In the genomic region with DNA sequence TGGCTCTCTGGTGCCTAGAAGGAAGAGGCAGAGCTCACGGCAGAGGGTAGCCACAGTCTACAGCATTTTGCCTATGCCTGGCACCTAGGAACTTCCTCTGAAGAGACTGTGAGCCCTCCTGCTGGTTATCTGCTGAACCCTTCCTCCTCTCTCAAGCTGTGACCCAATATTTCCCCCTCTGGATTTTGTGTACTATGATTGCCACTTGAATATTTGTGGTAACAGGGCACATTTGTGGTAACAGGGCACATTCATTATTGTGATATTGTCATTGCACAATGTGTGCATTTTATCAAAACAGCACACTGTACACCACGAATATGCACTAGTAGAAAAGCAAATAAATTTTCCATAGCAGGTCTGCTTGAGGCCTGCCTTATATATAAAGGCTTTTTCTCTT, we compare ENCODE assay signal across 15 mouse cellular contexts.
DNase-seq lines count a peak whose midpoint lies in the region; ATAC-seq and TF ChIP-seq lines count a peak whose summit lies in the region.
"Had no signal": no experiment of that assay in that cellular context is flagged by ENCODE, and none has a peak within 500 bp of the region (broad histone marks: within the 10 kb centered on the region; RNA-seq: fewer than 3 reads in every experiment).

No protein-coding gene starts in this region.

- H3K9ac ChIP-seq in forebrain, embryonic 14.5 days (ENCODE audit: low read length) = no peak overlapping the region
- H3K9ac ChIP-seq in forebrain, embryonic 12.5 days = no peak overlapping the region
- no peak overlapping the region for H3K9ac ChIP-seq in kidney, embryonic 15.5 days
- no peak overlapping the region for H3K9ac ChIP-seq in hindbrain, embryonic 12.5 days
- H3K9ac ChIP-seq: midbrain, embryonic 15.5 days had no signal

- no peak overlapping the region for H3ac ChIP-seq in C2C12 (ENCODE audit: control insufficient read depth, insufficient read length, low read depth)

- 46% methylated on average over 2 of the region's 2 CpGs for WGBS in forebrain, embryonic 14.5 days
- 57% methylated on average over 2 of the region's 2 CpGs for WGBS in forebrain, embryonic 12.5 days
- 56% methylated on average over 2 of the region's 2 CpGs for WGBS in kidney, embryonic 15.5 days
- 44% methylated on average over 2 of the region's 2 CpGs for WGBS in hindbrain, embryonic 12.5 days

- no peak overlapping the region for H3K4me2 ChIP-seq in forebrain, embryonic 14.5 days (ENCODE audit: low read length)
- H3K4me2 ChIP-seq in forebrain, embryonic 12.5 days = no peak overlapping the region
- H3K4me2 ChIP-seq in kidney, embryonic 15.5 days = no peak overlapping the region
- H3K4me2 ChIP-seq in hindbrain, embryonic 12.5 days (replicated peaks) = no peak overlapping the region
- H3K4me2 ChIP-seq: midbrain, embryonic 15.5 days had no signal

- no peaks in the 10 kb centered on the region for H3K36me3 ChIP-seq in forebrain, embryonic 14.5 days (ENCODE audit: control insufficient read depth, insufficient read depth, low read length)
- no peaks in the 10 kb centered on the region for H3K36me3 ChIP-seq in forebrain, embryonic 12.5 days (replicated peaks)
- no peaks in the 10 kb centered on the region for H3K36me3 ChIP-seq in kidney, embryonic 15.5 days
- H3K36me3 ChIP-seq in C2C12 (ENCODE audit: control insufficient read depth, insufficient read depth) = no peaks in the 10 kb centered on the region
- H3K36me3 ChIP-seq in hindbrain, embryonic 12.5 days = no peaks in the 10 kb centered on the region
- H3K36me3 ChIP-seq: G1E; midbrain, embryonic 15.5 days had no signal

- no peak overlapping the region for H3K4me3 ChIP-seq in forebrain, embryonic 14.5 days (ENCODE audit: low read depth, low read length)
- no peak overlapping the region for H3K4me3 ChIP-seq in forebrain, embryonic 12.5 days (replicated peaks)
- H3K4me3 ChIP-seq in kidney, embryonic 15.5 days (replicated peaks) = no peak overlapping the region
- no peak overlapping the region for H3K4me3 ChIP-seq in C2C12 (ENCODE audit: insufficient read depth, poor library complexity, severe bottlenecking)
- H3K4me3 ChIP-seq in hindbrain, embryonic 12.5 days = no peak overlapping the region
- H3K4me3 ChIP-seq: midbrain, embryonic 15.5 days had no signal

- H3K79me3 ChIP-seq in C2C12 (ENCODE audit: low read depth) = no peaks in the 10 kb centered on the region

- no peaks in the 10 kb centered on the region for H3K9me3 ChIP-seq in forebrain, embryonic 14.5 days (replicated peaks; ENCODE audit: control insufficient read depth, low read length)
- H3K9me3 ChIP-seq in forebrain, embryonic 12.5 days = no peaks in the 10 kb centered on the region
- no peaks in the 10 kb centered on the region for H3K9me3 ChIP-seq in kidney, embryonic 15.5 days (replicated peaks)
- H3K9me3 ChIP-seq in hindbrain, embryonic 12.5 days (replicated peaks) = no peaks in the 10 kb centered on the region
- H3K9me3 ChIP-seq: G1E; midbrain, embryonic 15.5 days had no signal

- peak overlapping the region; percentile 56 for H3K27ac ChIP-seq in forebrain, embryonic 14.5 days (ENCODE audit: low read depth, low read length)
- no peak overlapping the region for H3K27ac ChIP-seq in forebrain, embryonic 12.5 days
- H3K27ac ChIP-seq in kidney, embryonic 15.5 days = 0 out of 2 replicates have a peak overlapping the region, but pooled peaks have one; percentile 70
- H3K27ac ChIP-seq in hindbrain, embryonic 12.5 days = peak overlapping the region; percentile 64; the same call in 1 of the 2 replicates
- H3K27ac ChIP-seq: midbrain, embryonic 15.5 days had no signal

- TF ChIP-seq CTCF in C2C12 (IDR thresholded peaks at IDR 0.05; ENCODE audit: control insufficient read depth, insufficient read depth, insufficient read length) = no peak

- DNase-seq in forebrain, embryonic 14.5 days (ENCODE audit: low spot score) = no peak
- no peak for DNase-seq in kidney, postnatal 25 days
- no peak for DNase-seq in lung, postnatal 4 days
- DNase-seq in cerebellum, postnatal 14 days = no peak
- DNase-seq: B cell, adult 2 months; cerebellum, adult 18-20 months; embryo, embryonic 11 days; gastrocnemius, postnatal 14 days; kidney, postnatal 14 days had no signal

- H3K4me1 ChIP-seq in forebrain, embryonic 14.5 days (ENCODE audit: control insufficient read depth, insufficient read depth, low read length) = peaks cover 60% of the 10 kb centered on the region
- peaks cover 70% of the 10 kb centered on the region for H3K4me1 ChIP-seq in forebrain, embryonic 12.5 days
- H3K4me1 ChIP-seq in kidney, embryonic 15.5 days = peaks cover 62% of the 10 kb centered on the region
- H3K4me1 ChIP-seq in hindbrain, embryonic 12.5 days = peaks cover 73% of the 10 kb centered on the region

- H3K79me2 ChIP-seq in C2C12 (ENCODE audit: control insufficient read depth, insufficient read depth) = no peaks in the 10 kb centered on the region

- ATAC-seq in forebrain, embryonic 14.5 days = no peak
- ATAC-seq in forebrain, embryonic 12.5 days (ENCODE audit: low FRiP score) = no peak
- ATAC-seq in kidney, embryonic 15.5 days (replicated peaks; ENCODE audit: low FRiP score) = no peak
- ATAC-seq in hindbrain, embryonic 12.5 days (ENCODE audit: low FRiP score) = no peak
- ATAC-seq: midbrain, embryonic 15.5 days had no signal

- no peaks in the 10 kb centered on the region for H3K27me3 ChIP-seq in forebrain, embryonic 14.5 days (replicated peaks; ENCODE audit: control insufficient read depth, insufficient read depth, low read length)
- H3K27me3 ChIP-seq in forebrain, embryonic 12.5 days = no peaks in the 10 kb centered on the region
- H3K27me3 ChIP-seq in kidney, embryonic 15.5 days = no peaks in the 10 kb centered on the region
- H3K27me3 ChIP-seq in C2C12 (ENCODE audit: control insufficient read depth, insufficient read depth, insufficient read length) = no peaks in the 10 kb centered on the region
- no peaks in the 10 kb centered on the region for H3K27me3 ChIP-seq in hindbrain, embryonic 12.5 days
- H3K27me3 ChIP-seq: midbrain, embryonic 15.5 days had no signal

TF ChIP-seq in C2C12, 6 proteins besides CTCF, POLR2A, EP300 and RAD21:
- TF ChIP-seq CEBPB (IDR thresholded peaks at IDR 0.05; ENCODE audit: low read depth) (peak; percentile 83), MYOG (IDR thresholded peaks at IDR 0.05; ENCODE audit: control insufficient read depth, extremely low read depth, insufficient read length) (no peak)
